Mouse (Mus musculus) 416B (cell line): ENCODE measurements around the gene Gm20547.
"Not testable (repeated sequence)": the region's sequence is repeated elsewhere in the genome, so short reads cannot be mapped to it uniquely, and the experiment has no call there.

Source experiments
- DNase-seq: peaks from one replicate; pipeline ENCODE4 v3.0.0; 2011; ENCODE audit warnings: low read depth

Gm20547 gene

DNA sequence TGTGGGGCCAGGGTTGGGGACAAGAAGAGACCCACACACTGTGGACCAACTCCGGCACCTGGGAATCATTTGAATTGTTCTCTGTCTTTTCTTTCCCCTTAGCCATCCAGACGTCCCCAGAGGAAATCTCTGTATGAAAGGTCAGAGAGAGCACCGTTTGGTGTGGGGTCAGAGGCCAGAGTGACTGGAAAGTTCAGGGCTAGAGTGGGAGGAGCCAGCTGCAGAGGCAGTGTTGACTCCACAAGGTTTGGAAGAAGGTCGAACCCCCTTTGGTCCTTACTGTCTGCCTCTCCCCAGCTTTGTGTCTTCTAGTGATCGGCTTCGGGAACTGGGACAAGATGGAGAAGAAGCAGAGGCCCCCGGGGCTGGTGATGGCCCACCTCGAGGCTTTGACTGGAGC, 28.3 kb downstream of the Gm20547 start:
- no peak for DNase-seq

DNA sequence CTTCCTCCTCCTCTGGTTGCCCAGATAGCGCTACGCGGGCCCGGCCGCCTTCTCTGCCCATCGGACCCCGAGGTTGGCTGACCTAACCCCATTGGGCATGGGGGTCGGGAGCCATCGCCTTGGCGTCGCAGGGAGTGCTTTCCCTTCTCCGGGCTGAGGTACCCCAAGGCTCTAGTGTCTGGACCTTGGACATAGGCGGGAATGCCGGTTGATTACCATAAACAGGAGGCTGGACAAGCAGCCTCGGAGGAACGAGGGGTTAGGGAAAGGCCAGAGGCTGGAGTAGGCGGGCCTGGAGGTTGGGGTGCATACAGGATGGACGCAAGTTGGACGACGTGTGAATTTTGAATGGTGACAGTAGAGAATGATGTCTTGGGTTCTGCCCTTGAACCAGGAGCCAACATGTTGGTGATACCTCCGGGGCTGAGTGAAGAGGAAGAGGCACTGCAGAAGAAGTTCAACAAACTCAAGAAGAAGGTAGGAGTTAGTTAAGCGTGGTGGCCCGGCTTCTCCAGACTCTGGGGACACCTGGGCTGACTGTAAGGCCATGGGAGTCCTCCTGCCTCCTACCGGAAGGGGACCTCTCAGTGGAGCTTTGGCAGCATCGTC, 31.2 kb downstream of the Gm20547 start:
- DNase-seq, result peak; percentile 34

DNA sequence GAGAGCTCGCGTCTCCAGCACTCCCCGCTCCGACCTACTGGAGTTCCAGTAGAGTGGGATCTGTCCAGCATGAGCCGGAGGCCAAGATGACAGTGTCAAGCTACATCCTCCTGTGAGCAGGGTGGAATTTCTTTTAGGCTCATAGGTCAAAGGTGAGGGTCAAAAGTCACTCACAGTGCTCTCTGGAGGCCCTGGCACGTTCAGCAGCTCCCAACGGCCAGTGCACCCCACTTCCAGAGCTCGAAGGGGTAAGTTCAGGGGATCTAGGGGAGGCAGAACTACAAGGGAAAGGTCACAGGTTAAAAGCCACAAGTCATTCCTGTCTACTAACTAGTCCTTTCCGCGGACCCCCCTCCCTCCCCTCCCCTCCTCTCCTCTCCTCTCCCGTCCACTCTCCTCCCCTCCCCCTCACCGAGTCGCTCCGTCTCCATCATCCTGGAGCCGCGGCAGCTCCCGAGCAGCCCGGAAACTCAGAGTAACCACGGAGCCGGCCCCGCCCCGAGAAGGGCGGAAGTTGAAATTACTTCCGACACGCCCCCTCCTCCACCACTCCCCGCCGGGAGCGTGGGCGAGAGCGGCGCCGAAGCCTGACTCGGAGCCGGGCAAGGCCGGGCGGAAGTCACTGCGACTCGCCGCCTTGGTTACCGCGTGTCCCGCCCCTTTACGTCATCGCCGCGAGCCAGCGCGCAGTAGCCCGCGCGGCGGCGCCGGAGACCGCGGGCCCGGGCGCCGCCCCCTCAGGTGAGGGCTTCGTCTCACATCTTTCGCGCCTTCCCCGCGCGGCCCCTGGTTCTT, 31.9 kb downstream of the Gm20547 start, which contains the start of the genes Skiv2l and Nelfe:
Gene Skiv2l, minus strand, starts transcription at position 489 of the 795 bp plus-strand sequence.
Gene Nelfe, plus strand, starts transcription at position 670 of the 795 bp plus-strand sequence.
- peak; percentile 97 for DNase-seq

DNA sequence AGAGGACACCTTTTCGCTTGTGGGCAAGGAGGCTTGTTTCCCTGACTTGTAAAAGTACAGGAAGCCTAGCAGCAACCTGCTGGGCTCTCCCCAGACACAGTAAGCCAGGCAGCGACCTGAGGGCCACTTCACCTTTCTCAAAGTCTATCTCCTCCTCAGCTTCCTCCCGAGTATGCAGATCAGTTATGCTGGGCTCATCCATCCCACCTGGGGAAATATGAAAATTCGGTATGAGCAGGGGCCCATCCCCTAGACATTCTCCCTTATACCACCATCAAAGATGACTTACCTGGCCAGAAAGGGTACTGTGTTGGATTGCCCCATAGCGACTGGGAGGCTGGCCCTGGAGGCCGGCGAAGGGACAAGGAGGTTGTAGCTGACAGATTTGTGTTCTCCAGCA, 34.2 kb downstream of the Gm20547 start:
- no peak for DNase-seq

DNA sequence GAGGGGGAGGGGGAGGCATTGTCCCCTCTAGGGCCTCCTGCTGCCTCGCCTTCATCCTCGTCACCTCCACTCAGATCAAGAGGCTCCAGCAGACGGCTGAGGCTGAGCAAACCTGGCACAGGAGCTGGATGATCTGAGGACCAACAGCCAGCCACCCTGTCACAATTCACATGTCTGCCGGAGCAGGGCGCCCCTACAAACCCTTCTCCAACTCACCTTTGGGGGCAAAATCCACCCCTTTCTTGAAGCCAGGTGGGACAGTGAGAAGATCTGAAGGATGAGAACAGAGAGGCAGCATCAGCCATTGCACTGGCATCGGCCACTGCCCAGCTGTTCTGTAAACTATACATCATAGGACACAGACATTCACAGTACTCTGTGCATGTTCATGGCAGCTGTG, 34.6 kb downstream of the Gm20547 start:
- no peak for DNase-seq

DNA sequence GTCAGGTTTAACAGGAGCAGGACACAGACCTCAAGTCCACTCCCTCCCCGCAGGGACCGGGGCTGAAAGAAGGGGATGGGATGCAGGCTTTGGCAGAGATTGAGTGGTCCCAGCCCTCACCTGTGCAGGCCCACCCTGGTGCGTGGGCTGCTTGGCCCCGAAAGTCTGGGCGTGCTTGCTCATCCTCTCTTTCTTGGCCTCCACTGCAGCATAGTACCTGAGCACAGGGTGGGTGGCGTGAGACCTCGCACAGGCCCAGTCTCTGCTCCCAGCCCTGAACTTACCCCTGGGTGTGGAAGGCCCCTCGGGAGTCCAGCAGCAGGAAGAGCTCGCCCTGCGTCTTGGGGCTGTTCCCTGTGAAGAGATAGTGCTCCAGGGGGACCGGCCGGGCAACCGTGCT, 37.0 kb downstream of the Gm20547 start:
- DNase-seq, result no peak

DNA sequence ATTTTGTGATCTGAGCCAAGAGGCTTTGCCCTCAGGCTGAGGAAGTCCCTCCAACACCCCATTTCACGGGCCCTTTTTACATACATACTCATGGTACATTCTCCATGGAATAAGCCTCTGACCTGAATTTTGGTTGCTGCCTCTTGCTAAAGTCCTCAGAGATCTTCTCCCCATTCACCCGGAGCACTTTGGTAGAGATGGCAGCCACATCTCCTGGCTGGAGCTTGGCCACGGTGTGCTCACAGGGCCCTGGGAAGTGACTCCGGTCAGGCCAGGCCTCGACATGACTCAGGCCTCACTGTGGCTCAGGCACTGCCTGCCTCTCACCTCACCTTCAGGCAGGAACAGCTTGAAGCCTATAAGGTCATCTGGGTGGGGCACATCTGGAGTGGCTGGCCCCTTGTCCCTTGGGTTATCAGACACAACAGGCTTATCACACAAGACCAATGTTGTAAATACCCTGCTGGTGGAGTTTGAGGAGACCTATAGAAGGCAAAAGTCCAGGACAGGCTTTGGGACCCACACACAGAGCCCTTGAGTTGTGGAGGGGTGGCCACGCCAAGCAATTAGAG, 41.0 kb downstream of the Gm20547 start:
- DNase-seq, result no peak

DNA sequence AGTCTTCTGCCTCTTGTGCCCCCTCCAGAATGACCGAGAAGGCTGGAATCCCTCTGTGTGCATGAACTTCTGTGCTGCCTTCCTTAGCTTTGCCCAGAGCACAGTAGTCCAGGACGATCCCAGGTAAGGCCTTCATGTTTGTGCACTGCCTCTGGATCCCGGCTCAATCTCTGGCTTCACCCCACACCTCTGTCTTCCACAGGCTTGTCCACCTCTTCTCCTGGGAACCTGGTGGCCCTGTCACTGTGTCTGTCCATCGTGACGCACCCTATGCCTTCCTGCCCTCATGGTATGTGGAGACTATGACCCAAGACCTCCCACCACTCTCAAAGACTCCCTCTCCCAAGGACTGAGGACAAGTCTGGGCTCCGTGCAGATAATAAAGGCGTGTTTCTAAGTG, 43.1 kb downstream of the Gm20547 start:
- DNase-seq, result no peak

DNA sequence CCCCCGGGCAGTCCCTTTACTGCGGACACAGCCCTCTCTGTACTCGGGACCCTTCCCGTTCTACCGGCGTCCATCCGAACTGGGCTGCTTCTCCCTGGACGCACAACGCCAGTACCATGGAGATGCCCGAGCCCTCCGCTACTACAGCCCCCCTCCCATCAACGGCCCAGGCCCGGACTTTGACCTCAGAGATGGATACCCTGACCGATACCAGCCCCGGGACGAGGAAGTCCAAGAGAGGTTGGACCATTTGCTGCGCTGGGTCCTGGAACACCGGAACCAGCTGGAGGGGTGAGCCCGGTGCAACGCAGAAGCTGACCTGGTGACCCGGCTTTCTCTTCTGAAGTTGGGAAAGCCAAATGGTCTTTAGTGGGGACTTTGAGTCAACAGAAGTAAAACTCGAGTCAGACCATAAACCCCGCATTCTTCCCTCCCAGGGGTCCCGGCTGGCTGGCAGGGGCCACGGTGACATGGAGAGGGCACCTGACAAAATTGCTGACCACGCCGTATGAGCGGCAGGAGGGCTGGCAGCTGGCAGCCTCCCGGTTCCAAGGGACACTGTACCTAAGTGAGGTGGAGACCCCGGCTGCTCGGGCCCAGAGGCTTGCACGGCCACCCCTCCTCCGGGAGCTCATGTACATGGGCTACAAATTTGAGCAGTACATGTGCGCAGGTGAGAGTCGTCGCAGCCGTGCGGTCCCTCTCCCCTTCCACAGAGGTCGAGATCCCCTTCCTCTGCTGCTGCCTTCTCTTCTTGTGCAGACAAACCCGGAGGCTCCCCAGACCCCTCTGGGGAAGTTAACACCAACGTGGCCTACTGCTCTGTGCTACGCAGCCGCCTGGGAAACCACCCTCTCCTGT, 44.1 kb downstream of the Gm20547 start:
- DNase-seq, result no peak

DNA sequence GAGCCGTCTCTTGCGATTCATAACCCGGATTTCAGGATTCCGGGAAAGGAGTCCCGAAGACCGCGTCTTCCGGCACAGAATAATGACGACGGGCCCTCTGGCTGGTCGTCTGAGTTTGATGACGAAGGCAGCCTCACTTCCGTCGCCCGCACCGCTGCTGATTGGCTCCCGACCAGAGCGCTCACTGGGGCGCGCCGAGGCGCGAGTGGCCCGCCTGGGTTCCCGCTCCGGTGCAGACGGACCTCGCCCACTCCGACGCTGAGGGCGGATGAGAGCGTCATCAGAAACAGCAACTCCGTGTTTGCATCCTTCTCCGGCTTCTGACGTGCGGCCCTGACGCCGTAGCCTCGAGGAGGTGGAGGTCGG, 45.0 kb downstream of the Gm20547 start, which contains the start of the genes Stk19 and Dxo:
Gene Stk19, minus strand, starts transcription at position 90 of the 366 bp plus-strand sequence.
Gene Dxo, plus strand, starts transcription at position 164 of the 366 bp plus-strand sequence.
- DNase-seq, result peak; percentile 97

DNA sequence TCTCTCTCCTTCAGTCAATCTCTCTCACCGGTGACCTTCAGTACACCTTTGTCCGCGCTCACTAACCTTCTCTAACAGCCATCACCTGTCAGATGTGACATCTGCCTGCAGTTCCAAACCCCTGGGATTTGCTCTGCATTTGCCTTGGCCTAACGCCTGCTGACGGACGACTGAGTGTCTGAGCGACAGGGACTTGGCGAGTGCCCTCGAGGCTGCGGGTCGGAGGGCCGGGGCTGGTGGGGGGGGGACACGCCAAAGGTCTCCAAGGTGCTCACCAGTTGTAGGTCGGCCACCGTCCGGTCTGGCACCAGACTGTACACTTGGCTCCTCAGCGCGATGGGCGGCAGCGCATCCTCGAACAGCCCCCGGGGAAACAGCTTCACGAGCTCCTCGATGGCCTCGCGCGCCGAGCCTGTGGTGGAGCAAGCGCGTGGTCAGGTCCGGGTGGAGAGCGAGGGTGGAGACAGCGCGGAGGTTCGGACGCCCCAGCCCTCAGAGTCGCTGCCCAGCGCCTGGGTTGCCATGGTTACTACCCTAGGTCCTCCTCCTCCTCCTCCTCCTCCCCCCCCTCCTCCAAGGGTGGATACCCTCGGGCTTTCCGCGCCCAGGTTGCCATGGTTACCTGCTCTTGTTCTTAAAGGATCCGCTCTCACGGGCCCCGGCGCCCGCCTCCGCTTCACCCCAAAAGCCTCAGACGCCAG, 45.5 kb downstream of the Gm20547 start:
- no peak for DNase-seq

DNA sequence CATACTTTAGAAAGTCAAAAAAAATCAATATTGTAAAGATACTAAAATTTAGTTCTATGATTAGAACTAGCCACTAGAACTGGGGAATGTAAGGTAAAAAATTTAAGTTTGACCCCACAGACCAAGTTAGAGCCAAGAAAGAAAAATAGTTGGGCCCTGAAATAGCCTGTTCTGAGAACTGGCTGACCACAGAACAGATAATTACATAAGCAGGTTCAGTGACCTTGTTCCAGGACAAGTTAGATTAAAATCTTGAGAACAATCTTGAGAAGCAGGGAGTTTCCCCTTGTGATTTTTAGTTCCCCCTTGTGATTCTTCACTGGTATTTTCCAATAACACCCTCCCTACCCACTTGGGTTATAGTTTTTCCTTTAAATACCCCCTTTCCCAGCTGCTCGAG, 51.1 kb downstream of the Gm20547 start:
- not testable (repeated sequence) for DNase-seq

DNA sequence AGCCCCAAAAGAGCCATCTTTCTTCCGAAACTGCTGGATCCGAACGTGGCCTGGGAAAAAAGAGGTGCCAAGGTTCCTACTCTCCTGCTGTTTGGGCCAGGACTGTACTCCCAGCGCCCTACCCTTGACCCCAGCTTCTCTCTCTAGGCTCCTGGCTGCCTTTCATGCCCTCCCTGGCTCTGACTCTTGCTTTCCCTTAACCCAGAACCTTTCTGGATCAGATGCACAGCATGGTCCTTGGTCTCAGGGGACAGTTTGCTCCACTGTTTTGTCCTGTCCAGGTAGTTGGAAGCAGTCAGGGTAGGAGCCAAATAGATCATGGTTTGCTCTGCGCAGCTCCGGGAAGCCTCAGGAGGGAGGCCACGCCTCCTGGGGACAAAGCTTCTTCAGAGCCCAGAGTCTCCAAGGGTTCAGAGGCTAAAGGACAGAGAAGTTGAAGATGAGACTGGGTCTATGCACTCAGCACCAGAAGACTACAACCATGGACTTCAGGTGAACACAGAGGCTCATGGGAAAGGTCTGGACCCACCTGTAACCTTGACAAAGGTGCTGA, 66.9 kb downstream of the Gm20547 start:
- DNase-seq, result no peak

DNA sequence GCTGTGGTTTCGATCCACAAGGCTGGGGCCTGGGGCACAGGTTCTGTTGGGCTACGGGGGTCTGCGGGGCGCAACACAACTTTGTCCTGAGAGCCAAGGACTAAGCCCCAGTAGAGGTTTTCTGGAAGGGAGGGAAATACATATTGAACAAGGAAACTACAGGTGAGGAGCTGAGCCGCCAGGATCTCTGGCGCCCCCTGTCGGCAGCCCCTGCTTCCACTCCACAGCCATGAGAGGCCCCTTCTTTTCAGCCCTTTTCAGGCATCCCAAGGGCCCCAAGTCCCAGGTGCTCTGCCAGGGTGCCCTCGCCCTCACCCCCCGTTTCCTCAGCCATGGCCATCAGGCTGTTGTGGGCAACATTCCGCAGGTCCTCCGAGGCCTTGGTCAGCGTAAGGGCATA, 68.1 kb downstream of the Gm20547 start:
- DNase-seq, result peak; percentile 28

DNA sequence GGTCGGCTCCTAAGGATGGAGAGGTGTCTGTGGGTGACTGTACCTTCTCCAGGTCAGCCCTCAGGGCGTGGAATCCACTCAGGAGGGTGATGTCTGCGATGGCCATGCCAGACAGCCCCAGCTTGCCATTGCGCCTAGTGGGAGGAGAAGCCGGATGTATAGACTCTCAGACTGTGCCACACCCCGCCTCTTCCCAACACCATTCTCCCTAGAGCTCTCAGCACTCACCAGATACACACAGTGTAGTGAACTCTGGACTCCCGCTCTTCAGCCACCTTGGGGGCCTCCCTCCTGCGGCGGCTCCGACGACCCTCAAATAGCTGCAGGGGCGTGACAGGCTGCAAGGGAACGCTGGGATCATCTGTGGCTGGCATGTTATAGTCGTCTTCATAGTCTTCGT, 70.6 kb downstream of the Gm20547 start:
- no peak for DNase-seq

DNA sequence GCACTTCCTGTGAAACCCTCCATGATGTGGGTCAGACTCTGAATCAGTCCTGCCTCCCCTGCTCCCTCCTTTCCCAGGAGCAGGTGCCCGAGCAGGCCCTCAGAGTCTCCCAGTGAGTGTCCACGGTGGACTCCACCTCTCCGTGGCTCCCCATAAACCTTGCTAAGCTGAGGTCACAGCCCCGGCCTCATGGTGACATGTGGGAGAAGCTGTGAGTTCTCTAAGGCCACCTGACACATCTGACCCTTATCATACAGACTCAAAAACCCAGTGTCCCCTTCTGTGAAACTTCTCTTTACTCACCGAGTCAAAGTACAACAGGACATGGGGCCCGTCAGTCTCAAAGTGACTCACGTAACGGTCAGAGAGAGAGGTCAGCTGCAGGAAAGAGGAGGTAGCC, 71.0 kb downstream of the Gm20547 start:
- not testable (repeated sequence) for DNase-seq

DNA sequence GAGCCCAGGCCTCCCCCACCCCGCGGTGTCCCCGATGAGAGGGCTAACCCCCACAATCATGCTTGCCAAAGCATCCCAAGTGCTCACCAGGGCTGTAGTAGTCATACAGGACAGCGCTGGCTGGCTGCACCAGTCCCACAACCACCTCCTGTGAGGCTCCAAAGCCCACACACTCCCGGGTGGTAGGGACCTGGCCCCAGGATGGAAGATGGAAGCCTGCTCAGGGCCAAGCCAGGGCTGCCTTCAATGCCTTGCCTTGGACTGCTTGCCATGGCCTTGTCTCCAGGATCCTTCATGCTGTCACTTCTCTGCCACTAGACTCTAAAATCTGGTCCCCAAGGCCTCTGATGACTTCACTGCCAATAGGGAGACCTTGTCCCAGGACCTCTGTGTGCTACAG, 71.4 kb downstream of the Gm20547 start:
- not testable (repeated sequence) for DNase-seq

DNA sequence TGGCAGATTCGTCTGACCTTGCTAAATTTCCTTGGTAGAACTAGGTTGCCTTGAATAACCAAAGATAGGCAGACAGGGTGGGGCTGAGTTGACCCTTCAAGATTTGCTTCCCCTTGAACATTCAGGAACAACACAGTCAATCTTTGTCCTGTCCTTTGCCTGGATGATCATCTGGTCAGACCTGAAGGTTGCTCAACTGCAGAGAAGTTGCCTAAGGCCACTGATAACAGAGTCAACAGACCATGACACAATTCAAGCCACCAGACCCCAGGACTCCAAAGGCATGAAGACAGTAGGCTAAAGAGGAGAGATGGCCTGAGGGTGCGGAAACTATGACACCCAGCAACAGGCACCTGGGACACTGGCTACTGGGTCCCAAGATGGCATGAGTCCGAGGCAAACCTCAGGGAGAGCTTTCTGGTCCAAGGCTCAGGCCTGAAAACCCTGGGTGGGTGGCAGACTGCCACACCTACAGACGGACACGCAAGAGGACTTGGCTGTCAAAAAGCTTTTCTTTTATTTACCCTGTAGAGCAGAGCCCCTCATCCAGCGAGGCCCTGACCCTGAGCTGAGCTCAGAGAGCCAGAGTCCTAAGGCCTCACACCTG, 73.1 kb downstream of the Gm20547 start:
- DNase-seq, result peak; percentile 35

DNA sequence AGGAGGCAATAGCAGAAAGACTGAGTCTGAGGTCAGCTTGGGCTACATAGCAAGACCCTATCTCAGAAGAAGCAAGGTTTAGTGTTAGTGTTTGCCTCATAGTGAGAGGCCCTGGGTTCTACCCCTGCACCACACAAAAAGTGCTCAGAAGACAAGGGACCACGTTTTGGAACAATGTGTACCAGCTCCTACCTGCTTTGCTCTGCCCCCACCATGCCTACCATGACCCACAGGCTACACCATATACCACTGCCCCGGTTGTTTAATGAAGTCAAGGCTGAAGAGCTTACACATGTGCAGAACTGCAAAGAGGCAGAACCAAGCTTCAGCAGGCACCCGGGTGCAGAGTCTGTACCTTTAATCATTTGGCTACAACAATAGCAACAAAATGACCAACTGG, 74.7 kb downstream of the Gm20547 start:
- no peak for DNase-seq
